Mouse (Mus musculus) C2C12 (cell line): ENCODE measurements around the gene Pou3f3.

Experiments used
- CTCF ChIP-seq: IDR thresholded peaks from one replicate; pipeline ENCODE4 v1.5.1; 2011; ENCODE audit not compliant: control insufficient read depth, insufficient read depth, insufficient read length
- MAX ChIP-seq: IDR thresholded peaks from one replicate; pipeline ENCODE4 v1.6.1; 2011; ENCODE audit warnings: mild to moderate bottlenecking, control low read depth

GRCm38 (mm10) chr1:42712311-42712690 is 16.7 kb downstream of the Pou3f3 start:
- TF ChIP-seq CTCF: no peak
- TF ChIP-seq MAX: no peak
